ENCODE assay signal across 8 mouse cellular contexts in genomic region chr10:77449315-77450158, GRCm38 (mm10). TPM values are rescaled to one million over a fixed set of nuclear protein-coding genes. Genes with fewer than 3 reads are reported as not detected.
DNase-seq lines count a peak whose midpoint lies in the region; ATAC-seq and TF ChIP-seq lines count a peak whose summit lies in the region.

No protein-coding gene starts in this region.

- no peak overlapping the region for H3K4me3 ChIP-seq in forebrain, embryonic 12.5 days (replicated peaks)
- H3K4me3 ChIP-seq in forebrain, postnatal 0 days (ENCODE audit: low read depth, low read length) = no peak overlapping the region
- peak overlapping the region; percentile 19; the same call in 1 of the 2 replicates for H3K4me3 ChIP-seq in lung, postnatal 0 days (ENCODE audit: low read depth, low read length)

- no peaks in the 10 kb centered on the region for H3K36me3 ChIP-seq in forebrain, embryonic 12.5 days (replicated peaks)
- no peaks in the 10 kb centered on the region for H3K36me3 ChIP-seq in forebrain, postnatal 0 days (ENCODE audit: insufficient read depth)
- no peaks in the 10 kb centered on the region for H3K36me3 ChIP-seq in lung, postnatal 0 days (ENCODE audit: insufficient read depth, low read length)

- no peak for ATAC-seq in forebrain, embryonic 12.5 days (ENCODE audit: low FRiP score)
- no peak for ATAC-seq in forebrain, postnatal 0 days
- peak; percentile 29 to 56; a peak in 3 of 4 replicates for ATAC-seq in hematopoietic stem cell, adult 5-6 weeks (replicated peaks in 1 of 2; ENCODE audit: insufficient read depth in 1 of 2, low FRiP score in 2 of 2, low TSS enrichment in 1 of 2, low read depth in 1 of 2, poor library complexity in 2 of 2, severe bottlenecking in 2 of 2)
- ATAC-seq in lung, postnatal 0 days = peak; percentile 75
- no peak for ATAC-seq in CD4-positive, CD25-positive, alpha-beta regulatory T cell, adult 4 months

- peak overlapping the region; percentile 30 for H3K4me2 ChIP-seq in forebrain, embryonic 12.5 days
- H3K4me2 ChIP-seq in forebrain, postnatal 0 days (ENCODE audit: low read depth) = no peak overlapping the region
- H3K4me2 ChIP-seq in lung, postnatal 0 days (replicated peaks; ENCODE audit: low read depth, low read length) = peak overlapping the region; percentile 44

- 53% methylated on average over 23 of the region's 23 CpGs for WGBS in forebrain, embryonic 12.5 days
- 48% methylated on average over 23 of the region's 23 CpGs for WGBS in forebrain, postnatal 0 days
- 16% methylated on average over 23 of the region's 23 CpGs for WGBS in lung, postnatal 0 days

- no peak overlapping the region for H3K9ac ChIP-seq in forebrain, embryonic 12.5 days
- H3K9ac ChIP-seq in forebrain, postnatal 0 days = no peak overlapping the region
- H3K9ac ChIP-seq in lung, postnatal 0 days (replicated peaks; ENCODE audit: low read depth) = no peak overlapping the region

- 0 out of 2 replicates have a peak, but pooled peaks cover 6% of the 10 kb centered on the region for H3K9me3 ChIP-seq in forebrain, embryonic 12.5 days
- H3K9me3 ChIP-seq in forebrain, postnatal 0 days (ENCODE audit: low read length) = 0 out of 2 replicates have a peak, but pooled peaks cover 4% of the 10 kb centered on the region
- no peaks in the 10 kb centered on the region for H3K9me3 ChIP-seq in lung, postnatal 0 days (ENCODE audit: low read length)

- H3K27ac ChIP-seq in forebrain, embryonic 12.5 days = no peak overlapping the region
- H3K27ac ChIP-seq in forebrain, postnatal 0 days (ENCODE audit: low read depth, low read length) = no peak overlapping the region
- peak overlapping the region; percentile 66 for H3K27ac ChIP-seq in lung, postnatal 0 days (ENCODE audit: low read length)

- no peak for TF ChIP-seq POLR2A in brain, embryonic 14.5 days (IDR thresholded peaks at IDR 0.05; ENCODE audit: borderline replicate concordance, extremely low read depth, insufficient read depth, insufficient read length, poor library complexity, severe bottlenecking)

- H3K4me1 ChIP-seq in forebrain, embryonic 12.5 days = peaks cover 6% of the 10 kb centered on the region
- H3K4me1 ChIP-seq in forebrain, postnatal 0 days (ENCODE audit: insufficient read depth) = no peaks in the 10 kb centered on the region
- peaks cover 14% of the 10 kb centered on the region; the same call in 1 of the 2 replicates for H3K4me1 ChIP-seq in lung, postnatal 0 days (ENCODE audit: insufficient read depth, low read depth, low read length)

- no peak for TF ChIP-seq CTCF in forebrain, postnatal 0 days (IDR thresholded peaks at IDR 0.05; ENCODE audit: low read depth)
- no peak for TF ChIP-seq CTCF in brain, embryonic 14.5 days (IDR thresholded peaks at IDR 0.05; ENCODE audit: borderline replicate concordance, extremely low read depth, insufficient read depth, insufficient read length)
- TF ChIP-seq CTCF in lung, postnatal 0 days (IDR thresholded peaks at IDR 0.05) = no peak

- DNase-seq in forebrain, postnatal 0 days = no peak
- peak; percentile 7 for DNase-seq in brain, embryonic 14.5 days (ENCODE audit: low read depth)
- DNase-seq in lung, postnatal 0 days (ENCODE audit: low spot score) = peak; percentile 78
- no peak for DNase-seq in thymus, postnatal 14 days
- no peak for DNase-seq in thymus, postnatal 4 days

- peak; percentile 18; the same call in 1 of the 2 replicates for TF ChIP-seq EP300 in lung, postnatal 0 days (IDR thresholded peaks at IDR 0.05)

- no peaks in the 10 kb centered on the region for H3K27me3 ChIP-seq in forebrain, embryonic 12.5 days
- no peaks in the 10 kb centered on the region for H3K27me3 ChIP-seq in forebrain, postnatal 0 days (ENCODE audit: insufficient read depth, low read length)
- no peaks in the 10 kb centered on the region for H3K27me3 ChIP-seq in lung, postnatal 0 days (replicated peaks; ENCODE audit: insufficient read depth, low read length)

RNA-seq across cellular contexts. Expression of gene Adarb1, which starts 31.5 kb away (rescaled TPM):
- 8.3 and 8.4 TPM in 2 replicates for polyA plus RNA-seq in forebrain, embryonic 12.5 days (2016; fragmentation: Nextera tagmentation; extraction: Ambion mirVana)
- 39.4 and 40.2 TPM in 2 replicates for total RNA-seq in forebrain, postnatal 0 days (2014; rRNA removed)
- polyA plus RNA-seq in forebrain, postnatal 0 days (2015; fragmentation: Nextera tagmentation; extraction: Ambion mirVana) = 12.4 and 12.5 TPM in 2 replicates
- polyA plus RNA-seq in brain, embryonic 14.5 days (2012; rRNA removed) = 18.0 and 22.4 TPM in 2 replicates
- total RNA-seq in hematopoietic stem cell, adult 5-6 weeks (2017) = 4.4 and 8.9 TPM in 2 replicates
- polyA plus RNA-seq in lung, postnatal 0 days (2015; fragmentation: Nextera tagmentation; extraction: Ambion mirVana) = 25.3 and 30.1 TPM in 2 replicates
- 1 to 10 TPM in 1 of 2 experiments, under 1 TPM in 1; 0.74 to 1.2 TPM for polyA plus RNA-seq in CD4-positive, CD25-positive, alpha-beta regulatory T cell, adult 4 months (2017; shearing (Covaris generic))

Comparison
In these comparisons a context has a peak if more than half of its experiments do, and no peak if none do; other contexts are left out.
1. ATAC-seq: peak in hematopoietic stem cell, adult 5-6 weeks (2 of 2) and lung, postnatal 0 days (single experiment); none in forebrain, embryonic 12.5 days (single experiment), forebrain, postnatal 0 days (single experiment) and CD4-positive, CD25-positive, alpha-beta regulatory T cell, adult 4 months (single experiment).
2. DNase-seq: peak in brain, embryonic 14.5 days (single experiment) and lung, postnatal 0 days (single experiment); none in forebrain, postnatal 0 days (single experiment), thymus, postnatal 14 days (single experiment) and thymus, postnatal 4 days (single experiment).